Mouse (Mus musculus) neural tube, embryonic 10.5 days (tissue): ENCODE data around the gene Gfod1.

ENCODE experiments used
- DNase-seq: peaks from one replicate; pipeline ENCODE4 v3.0.0-alpha.2; 2017; ENCODE audit warnings: low spot score; ENCODE audit errors: extremely low spot score

Gfod1 gene

DNA sequence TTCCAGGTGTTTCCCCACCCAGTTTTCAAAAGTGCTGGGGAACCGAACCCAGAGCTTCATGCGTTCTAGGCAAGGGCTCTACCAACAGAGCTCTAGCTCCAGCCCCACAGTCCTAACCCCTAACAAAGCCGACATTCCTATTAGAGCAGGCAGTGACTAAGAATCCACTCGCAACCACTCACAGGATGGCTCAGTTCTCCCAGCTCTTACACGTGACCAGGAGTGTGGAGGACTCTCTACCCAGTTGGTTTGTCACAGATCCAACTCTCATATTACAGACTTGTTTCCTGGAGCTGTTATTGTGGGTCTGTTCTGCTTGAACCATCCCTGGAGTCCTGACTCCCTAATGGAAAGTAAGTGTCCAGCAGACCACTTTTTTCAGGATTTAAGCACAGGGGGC is 40.3 kb downstream of the Gfod1 start:
- no peak for DNase-seq

DNA sequence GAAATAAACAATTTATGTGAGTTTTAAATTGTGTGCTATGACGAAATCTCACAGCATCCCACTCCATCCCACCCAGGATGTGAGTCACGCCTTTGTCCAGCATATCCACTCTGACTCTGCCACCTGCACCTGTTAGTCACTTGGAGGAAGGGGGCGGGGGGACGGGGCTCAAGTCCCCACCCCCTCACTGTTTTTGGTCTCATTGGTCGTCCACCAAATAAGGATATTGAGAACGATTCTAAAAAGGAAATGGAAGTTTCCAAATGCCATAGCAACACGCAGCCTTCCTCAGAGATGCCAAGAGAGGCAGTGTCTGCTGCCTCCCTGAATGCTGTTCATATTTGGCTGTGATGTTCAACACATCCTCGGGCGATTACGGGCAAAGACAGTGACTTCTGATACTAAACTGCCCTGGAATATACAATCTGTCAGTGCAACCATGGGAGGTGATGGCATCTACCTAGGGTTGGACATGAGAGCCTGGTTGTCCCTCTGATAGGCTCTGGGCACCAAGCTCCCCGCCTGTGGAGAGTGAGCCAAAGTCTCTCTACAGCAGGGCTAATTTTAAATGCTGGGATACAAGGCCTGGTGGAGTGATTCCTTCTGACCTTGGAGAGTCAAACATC is 41.7 kb downstream of the Gfod1 start:
- no peak for DNase-seq

DNA sequence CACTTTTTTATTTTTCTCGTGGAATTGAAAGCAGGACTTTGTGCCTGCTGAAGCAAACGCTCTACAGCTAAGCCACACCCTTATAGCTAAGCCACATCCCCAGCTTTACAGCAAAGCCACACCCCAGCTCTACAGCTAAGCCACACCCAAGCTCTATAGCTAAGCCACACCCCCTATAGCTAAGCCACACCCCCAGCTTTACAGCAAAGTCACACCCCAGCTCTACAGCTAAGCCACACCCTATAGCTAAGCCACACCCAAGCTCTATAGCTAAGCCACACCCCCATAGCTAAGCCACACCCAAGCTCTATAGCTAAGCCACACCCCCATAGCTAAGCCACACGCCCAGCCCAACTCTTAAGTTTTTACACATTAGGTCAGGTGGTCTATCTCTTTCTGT is 42.7 kb downstream of the Gfod1 start:
- DNase-seq: no peak

DNA sequence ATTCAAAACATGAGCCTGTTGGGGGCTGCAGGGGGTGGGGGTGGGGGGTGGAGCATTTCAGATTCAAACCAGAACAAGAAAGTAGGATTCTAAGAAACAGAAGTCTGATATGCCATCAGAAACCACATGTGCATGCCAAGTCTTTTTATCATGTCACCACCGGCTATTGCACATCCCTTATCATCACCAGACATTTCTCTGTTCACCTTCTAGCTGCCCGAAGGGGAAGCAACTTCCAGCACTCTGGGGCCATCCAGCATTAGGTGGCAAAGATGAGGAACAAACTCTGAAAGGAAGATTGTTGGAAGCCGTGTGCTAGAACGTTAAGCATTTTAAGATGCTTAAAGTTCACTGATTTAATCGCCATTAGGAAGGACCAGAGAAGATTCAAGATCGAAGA is 43.2 kb downstream of the Gfod1 start:
- DNase-seq: no peak

DNA sequence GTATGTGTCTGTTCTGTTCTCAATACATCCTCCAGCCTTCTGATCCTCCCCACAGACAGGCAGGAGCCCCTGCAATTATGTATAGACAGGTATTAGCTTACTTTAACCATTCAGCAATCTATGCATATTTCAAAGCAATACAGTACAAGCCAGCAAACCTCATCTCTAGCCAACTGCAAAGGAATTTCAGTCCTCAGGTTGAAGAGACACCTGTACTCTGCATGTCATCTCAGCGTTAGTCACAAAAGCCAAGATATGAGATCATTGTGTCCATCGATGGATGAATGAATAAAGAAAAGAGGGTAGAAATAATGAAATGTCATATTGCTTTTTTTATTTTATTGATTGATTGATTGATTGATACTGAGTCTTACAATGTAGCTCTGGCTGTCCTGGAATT is 47.5 kb downstream of the Gfod1 start:
- DNase-seq: no peak

DNA sequence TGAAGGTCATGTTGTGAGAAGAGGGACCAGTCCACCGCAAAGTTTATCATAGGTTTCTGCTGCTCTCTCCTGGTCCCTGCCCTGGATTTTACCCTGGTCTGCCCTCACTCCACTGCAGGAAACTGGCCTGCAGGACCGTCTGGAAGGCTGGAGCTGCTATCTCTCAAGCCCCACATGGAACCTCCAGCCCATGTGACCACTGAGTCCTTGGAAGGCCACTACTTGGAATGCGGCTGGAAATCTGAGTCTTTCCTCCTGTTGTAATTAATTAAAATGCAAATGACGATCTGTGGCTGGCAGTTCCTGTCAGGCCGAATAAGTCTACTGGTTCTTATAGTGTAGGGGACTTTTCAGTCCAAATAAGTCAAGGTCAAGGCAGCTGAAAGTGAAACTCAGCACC is 50.4 kb downstream of the Gfod1 start:
- DNase-seq: no peak

DNA sequence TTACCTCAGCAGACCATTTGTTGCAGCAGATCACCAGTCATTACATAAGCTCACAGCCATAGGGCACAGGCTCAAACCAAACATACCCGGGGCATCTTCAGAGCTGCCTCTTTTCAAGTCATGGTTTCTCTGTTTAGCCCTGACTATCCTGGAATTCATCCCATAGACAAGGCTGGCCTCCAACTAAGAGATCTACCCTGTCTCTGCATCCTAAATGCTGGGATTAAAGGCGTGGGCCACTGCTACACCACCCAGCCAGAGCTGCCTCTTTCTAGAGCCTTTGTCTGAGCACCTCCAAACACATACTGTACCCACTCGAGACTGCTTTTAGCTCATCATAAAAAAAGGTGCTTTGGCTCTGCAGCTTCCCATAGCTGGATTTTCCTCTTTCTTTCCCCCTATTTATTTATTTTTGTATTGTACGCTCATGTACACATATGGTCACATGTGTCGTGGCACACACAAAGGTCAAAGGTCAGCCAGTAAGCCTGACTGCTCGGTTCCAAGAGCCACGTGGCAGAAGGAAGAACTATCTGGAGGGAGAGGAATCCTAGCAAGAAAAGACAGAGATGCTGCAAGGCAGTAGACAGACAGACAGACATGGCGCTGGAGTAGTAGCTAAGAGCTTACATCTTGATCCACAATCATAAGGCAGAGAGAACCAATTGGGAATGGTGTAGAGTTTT is 51.7 kb downstream of the Gfod1 start:
- DNase-seq: no peak

DNA sequence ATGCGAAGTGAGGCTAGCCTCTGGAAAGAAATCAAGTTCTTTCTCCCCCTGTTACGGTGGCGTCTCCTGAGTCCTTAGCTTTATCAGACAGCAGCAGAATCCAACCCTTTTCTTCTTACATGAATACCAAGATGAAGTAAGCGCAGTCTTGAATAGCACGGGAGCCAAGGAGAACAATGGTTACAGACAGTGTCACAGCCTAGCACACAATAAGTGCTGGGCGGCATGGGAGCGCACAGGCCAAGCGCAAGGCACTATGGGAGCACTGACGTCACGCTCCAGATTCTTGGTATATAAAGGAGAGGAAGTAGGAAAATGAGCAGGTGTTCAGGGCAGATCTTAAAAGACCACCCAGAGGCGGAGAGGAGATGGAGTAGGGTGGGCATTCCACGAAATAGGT is 52.6 kb downstream of the Gfod1 start:
- DNase-seq: no peak

DNA sequence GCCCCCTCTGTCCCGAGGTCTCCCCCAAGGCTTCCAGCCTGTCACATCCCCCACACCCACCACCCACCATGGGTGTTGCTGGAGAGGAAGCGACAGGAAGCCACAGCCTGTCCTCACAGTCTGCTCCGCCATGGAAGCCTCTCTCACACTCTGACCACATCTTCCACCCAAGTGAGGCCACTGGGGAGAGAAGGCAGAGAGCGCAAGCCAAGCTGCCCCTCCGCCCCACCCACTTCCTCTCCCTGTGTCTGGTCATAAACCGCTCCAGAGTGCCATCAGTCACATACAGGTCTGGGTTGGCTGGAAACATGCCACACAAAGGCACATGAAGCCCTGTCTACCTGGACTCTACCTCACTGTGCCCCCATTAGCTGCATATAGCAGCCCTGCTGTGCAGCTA is 53.3 kb downstream of the Gfod1 start:
- DNase-seq: no peak

DNA sequence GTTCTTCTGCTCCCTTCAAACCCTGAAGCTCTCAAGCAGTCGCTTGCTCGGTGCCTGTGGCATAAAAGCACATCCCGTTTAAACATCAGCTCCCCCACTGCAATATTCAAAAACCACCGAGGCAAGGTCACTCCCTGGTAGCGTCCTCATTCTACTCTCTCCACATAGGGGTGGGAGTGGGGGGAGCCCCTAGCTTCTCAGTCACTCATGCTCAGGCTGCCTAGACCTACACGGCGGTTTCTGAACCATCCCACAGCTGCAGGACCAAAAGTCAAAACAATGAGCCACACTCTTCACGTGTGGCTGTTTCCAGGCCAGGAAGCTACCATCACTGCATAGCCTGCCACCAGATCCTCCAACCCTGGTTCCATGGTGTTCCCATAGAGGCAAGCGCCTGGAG is 53.9 kb downstream of the Gfod1 start:
- no peak for DNase-seq

DNA sequence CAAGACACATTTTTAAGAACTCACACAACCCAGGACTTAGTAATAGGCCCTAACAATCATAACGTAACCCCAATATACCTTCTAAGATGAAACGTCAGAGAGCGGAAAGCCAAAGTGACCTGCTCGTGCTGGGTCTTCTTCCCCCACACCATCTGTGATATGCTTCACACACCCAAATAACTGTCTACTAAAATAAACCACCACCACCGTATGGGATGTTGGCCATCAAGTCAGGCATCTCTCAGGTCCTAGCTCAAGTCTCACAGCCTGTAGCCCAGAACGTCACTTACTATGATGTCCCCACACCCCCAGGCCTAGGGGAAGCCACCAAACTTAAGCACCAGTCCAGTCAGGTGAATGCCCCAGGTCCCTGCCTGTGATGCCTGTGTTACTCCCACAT is 55.6 kb downstream of the Gfod1 start:
- DNase-seq: no peak

DNA sequence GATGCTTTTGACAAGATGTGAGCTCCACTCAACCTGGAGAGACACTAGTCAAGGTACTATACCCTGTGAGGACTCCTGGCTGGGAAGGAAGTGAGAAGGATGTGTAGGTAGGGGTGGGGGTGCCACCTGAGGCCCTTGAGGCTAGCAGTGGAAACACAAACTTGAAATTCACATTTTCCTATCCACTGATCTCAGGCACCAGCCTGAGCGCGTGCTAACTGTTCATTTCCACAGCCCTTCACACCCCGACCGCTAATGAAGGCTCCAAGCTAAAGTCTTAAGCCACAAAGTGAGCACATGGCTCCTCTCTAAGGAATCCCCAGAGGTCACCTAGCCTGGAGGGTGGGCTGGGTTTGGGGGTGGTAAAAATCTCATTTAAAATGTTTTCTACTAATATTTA is 57.1 kb downstream of the Gfod1 start:
- DNase-seq: no peak

DNA sequence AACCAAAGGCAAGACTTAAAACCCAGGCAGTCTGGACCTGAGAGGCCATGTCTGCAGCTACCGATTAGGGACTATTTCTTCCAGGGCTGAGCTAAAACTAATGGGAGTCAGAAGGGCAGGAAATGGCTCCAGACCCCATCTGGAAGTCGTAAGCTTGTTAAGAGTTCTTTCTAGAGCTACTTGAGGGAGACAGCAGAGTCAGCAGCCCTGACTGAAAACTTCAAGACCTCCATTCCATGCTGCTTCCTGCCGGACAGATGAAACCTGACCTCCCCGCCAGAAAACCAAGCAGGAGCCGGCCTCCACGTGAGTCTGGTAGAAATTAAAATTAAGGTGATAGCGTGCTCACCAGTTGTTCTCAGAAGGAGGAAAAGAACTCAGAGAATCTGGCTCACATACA is 60.2 kb downstream of the Gfod1 start:
- DNase-seq: no peak

DNA sequence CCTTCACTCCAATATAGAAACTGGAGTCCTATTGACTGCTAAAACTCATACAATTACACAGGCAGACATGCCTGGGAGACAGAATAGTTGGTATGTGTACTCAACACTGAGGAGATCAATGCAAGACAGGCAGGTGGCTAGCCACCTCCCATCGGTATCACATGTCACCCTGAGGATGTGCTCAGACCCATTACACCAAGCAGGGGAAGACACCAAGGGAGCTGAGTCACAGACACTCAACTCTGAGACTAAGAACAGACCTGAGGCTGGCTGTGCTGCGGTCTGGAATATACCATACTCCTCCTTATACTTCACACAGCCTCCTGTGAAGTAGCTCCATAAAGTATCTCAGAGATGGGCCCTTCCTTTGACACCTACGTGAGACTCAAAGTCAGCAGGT is 60.7 kb downstream of the Gfod1 start:
- no peak for DNase-seq

DNA sequence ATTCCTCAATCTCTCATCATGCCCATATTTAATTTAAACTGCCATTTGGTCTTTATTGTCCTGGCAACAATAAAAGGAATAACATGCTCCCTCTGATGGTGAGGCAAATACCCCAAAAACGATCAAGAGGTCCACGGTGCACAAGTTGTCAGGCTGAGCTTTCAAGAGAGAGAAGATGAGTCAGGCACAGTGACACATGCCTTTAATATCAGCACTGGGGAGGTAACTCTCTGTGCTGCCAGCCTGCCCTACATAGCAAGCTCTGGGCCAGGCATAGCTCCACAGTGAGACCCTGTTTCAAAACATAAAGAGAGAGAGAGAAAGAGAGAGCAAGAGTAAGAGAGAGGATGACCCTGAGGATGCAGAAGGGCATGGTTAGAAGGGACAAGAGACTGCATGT is 62.2 kb downstream of the Gfod1 start:
- DNase-seq: no peak

DNA sequence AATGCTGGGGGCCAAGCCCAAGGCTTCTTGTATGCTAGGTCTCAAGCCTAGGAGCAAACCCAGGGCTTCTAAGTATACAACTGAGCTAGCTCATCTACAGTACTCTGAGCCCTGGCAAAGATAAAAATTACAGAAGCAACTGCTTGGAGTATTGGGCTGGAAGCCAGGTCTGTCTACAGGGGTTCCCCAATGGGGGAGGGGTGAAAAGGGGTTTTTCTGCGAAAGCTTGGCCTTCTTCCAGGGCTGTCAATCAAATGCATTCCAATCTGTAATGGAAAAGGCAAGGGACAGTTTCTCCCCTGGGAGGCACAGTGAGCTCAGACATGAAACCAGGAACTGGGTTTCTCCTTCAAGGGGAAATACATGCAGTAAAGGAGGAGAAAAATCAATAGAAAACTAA is 62.9 kb downstream of the Gfod1 start:
- no peak for DNase-seq

DNA sequence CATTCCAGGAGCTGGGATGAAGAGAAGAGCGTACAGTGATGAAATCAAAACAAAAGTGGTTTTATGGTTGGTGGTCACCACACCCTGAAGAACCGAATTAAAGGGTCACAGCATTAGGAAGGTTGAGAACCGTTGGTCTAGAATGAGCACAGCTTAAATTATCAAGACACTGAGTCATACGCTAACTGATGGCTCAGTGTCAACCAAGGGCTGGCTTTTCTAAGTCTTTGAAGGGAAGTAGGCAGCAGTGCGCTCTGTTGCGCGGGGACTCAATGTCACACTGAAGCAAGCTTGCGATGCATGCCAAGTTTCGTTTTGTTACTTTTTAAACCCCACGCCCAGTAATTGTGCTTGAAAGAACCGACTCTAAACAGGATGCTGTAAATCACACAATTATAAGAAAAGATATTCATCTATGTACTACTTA is 64.2 kb downstream of the Gfod1 start:
- no peak for DNase-seq

DNA sequence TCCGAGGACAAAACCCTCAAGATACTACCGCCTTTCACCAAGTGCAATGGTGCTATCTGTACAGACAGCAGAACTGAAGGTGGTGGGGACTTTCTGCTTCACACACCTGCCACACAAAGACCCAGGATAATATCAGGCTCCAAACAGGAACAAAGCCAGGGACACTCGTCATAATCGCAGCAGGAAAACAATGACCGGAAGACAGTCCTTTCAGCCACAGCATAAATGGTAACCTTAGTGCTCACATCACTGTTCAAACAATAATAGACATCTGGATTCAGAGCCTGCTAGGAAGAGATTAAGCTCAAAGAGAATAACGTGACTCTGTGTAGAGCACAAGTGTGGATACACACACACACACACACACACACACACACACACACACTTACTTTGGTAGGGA is 67.3 kb downstream of the Gfod1 start:
- DNase-seq: no peak

DNA sequence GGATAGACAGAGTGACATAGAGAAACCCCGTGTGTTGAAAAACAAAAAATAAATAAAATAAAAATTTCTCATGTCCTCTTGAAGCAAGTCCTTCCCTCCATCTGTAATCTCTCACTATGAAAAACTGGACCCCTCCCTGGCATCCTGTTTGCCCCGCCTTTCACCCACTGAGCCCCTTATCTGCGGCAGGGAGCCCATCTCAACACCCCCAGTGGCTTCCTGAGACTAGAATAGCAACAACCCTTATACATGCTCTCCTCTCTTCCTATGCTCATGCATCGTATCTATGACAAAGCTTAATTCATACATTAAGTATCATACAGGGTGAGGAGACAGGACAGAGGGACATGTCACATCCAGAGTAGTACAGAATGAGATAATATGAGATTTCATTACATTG is 68.0 kb downstream of the Gfod1 start:
- no peak for DNase-seq

DNA sequence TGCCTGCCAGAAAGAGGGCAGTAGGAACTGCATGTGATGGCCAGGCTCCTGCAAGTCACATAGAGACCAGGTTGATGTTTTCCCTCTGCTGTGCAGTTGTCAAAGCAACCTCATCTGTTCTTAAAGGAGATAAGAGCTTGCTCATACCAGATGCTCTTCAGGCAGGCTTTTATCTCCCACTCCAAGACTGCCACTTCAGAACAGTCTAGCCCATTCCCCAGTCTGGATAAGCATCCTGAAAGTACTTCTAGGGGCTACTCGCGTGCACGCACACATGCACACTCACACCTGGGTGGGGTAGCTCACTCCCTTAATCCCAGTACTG is 68.4 kb downstream of the Gfod1 start:
- DNase-seq: no peak

DNA sequence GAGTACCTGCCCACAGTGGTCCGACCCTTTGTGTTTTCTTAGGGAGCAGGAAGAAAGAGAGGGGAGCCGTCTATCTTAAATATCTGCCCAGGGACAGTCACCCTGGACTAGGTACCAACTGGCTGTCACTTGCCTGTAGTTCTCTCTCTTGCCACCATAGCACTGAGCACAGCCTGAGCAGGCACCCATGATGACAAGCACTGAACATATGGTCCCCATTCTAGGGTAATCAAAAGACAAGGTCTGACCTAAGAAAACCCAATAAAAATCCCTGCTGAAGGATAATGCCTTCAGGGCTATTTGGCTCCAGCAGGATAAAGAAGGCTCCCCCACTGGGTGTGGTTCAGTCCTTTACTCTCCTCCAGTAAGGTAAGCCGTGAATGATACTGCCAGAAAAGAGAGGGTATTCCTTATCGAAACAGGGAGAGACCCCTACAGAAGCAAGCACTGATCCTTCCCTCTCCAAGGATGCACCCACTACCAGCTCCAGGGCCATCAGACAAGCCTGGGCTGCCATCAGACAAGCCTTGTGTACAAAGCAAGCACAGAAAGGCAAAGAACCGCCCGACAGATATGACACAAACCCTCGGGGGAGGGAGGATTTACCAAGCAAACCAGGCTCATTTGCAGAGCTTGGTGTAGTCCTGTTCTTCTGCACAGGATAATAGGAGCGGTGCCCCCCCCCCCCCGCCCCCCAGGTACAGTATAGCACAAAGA is 68.9 kb downstream of the Gfod1 start:
- no peak for DNase-seq

DNA sequence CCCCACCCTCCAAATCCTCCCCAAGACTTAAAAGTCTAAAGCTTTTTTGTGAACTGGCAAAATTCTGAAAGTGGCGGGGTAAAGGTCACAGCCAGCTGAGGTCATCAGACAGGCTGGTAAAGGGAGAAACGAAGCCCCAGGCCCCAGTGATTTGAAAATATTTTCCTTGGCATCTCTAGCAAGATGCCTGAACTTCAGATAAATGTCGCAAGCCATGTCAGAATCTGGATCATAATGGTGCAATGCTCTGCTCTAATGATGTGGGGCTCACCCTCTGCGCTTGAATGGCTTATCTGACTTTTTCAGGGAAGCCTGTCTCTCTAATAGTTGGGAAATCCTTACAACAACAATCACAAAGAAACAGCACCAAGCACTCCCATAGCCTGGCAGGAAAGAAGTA is 70.6 kb downstream of the Gfod1 start:
- no peak for DNase-seq
